Mouse (Mus musculus) neural tube, embryonic 14.5 days (tissue): Measurements from ENCODE around the gene Ercc4. TPM values are rescaled to one million over a fixed set of nuclear protein-coding genes. Genes with fewer than 3 reads are reported as not detected.

Experiments
- ATAC-seq: fragments of 200-750 bp; cut with Nextera tagmentation; 2 replicates; pipeline ENCODE4 v1.8.0; 2017; ENCODE audit warnings: low read depth, mild to moderate bottlenecking, moderate TSS enrichment, moderate library complexity
- H3K27ac ChIP-seq: fragments of 300-500 bp; sonication (generic); 2 replicates; pipeline ENCODE4 v1.5.1; 2014; ENCODE audit warnings: low read depth, mild to moderate bottlenecking, control low read depth, low read length, moderate library complexity, mixed read lengths
- H3K27me3 ChIP-seq: fragments of 300-500 bp; sonication (generic); 2 replicates; pipeline ENCODE4 v1.6.1; 2014; ENCODE audit warnings: low read length; ENCODE audit not compliant: control insufficient read depth, insufficient read depth
- H3K36me3 ChIP-seq: fragments of 300-500 bp; sonication (generic); 2 replicates; pipeline ENCODE4 v1.6.1; 2014; ENCODE audit warnings: low read length, mixed read lengths; ENCODE audit not compliant: control insufficient read depth, insufficient read depth
- H3K4me1 ChIP-seq: fragments of 300-500 bp; sonication (generic); 2 replicates; pipeline ENCODE4 v1.6.1; 2014; ENCODE audit warnings: low read length; ENCODE audit not compliant: control insufficient read depth, insufficient read depth
- H3K4me2 ChIP-seq: fragments of 300-500 bp; sonication (generic); 2 replicates; pipeline ENCODE4 v1.6.1; 2014; ENCODE audit warnings: mild to moderate bottlenecking, low read depth, low read length, control low read depth
- H3K4me3 ChIP-seq: fragments of 300-500 bp; sonication (generic); 2 replicates; pipeline ENCODE4 v1.5.1; 2014; ENCODE audit warnings: low read depth, low read length, control low read depth, mixed read lengths
- H3K9ac ChIP-seq: fragments of 300-500 bp; sonication (generic); replicated peaks from 2 replicates; pipeline ENCODE4 v1.6.1; 2014; ENCODE audit warnings: low read depth, mild to moderate bottlenecking, control low read depth, low read length, mixed read lengths
- H3K9me3 ChIP-seq: fragments of 300-500 bp; sonication (generic); 2 replicates; pipeline ENCODE4 v1.6.1; 2016; ENCODE audit warnings: low read length; ENCODE audit not compliant: control insufficient read depth
- WGBS: fragments of 180-500 bp; shearing (Covaris S2); extraction: QIAGEN DNeasy Blood & Tissue Kit; methylation state at CpG from one replicate; pipeline ENCODE4 v1.1.7; 2014; 5-methylcytosine and 5-hydroxymethylcytosine counted together
- polyA plus RNA-seq: library from polyadenylated mRNA; unstranded; fragments of >200 nt; fragmentation: Nextera tagmentation; extraction: Ambion mirVana; gene quantifications from 2 replicates; pipeline ENCODE4 v1.2.1, GENCODE M21; 2014

The Ercc4 gene
- polyA plus RNA-seq, 1 experiment from 2014 or later = 18.6 TPM

DNA sequence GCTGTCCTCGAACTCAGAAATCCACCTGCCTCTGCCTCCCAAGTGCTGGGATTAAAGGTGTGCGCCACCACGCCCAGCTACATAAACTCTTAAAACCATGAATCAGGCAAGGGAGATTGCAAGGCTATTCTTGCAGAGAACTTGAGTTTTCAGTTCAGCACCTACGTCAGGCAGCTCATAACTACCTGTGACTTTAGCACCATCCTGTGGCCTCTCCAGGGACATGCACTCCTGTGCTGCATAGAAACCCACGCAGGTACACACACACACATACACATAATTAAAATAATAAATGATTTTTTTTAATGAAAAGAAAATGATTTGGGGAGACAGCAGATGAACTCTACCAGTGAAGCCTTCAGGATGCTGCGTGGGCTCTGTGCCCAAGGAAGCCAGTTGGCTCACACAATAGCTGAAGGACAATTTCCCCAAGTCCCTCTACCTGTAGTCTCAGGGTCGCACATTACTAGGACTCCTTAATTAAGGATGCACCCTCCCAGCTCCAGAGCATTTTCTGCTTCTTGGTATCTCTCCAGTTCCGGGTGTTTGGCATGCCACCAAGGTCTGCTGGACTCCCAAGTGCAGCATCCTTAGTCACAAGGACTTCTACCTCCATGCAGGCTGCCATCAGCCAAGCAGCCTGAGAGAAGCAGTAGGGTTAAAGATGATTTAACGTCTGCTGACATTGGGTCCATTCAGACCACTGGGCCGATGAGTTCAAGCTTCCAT, 35.4 kb downstream of the Ercc4 start:
- 96% methylated on average over 10 of the region's 10 CpGs for WGBS
- Histone ChIP-seq H3K4me2 (no peak overlapping the region), H3K9ac (no peak overlapping the region), H3K36me3 (peaks cover 20% of the 10 kb centered on the region), H3K27me3 (no peaks in the 10 kb centered on the region), H3K9me3 (no peaks in the 10 kb centered on the region), H3K27ac (no peak overlapping the region), H3K4me1 (no peaks in the 10 kb centered on the region), H3K4me3 (no peak overlapping the region)
- ATAC-seq = no peak

DNA sequence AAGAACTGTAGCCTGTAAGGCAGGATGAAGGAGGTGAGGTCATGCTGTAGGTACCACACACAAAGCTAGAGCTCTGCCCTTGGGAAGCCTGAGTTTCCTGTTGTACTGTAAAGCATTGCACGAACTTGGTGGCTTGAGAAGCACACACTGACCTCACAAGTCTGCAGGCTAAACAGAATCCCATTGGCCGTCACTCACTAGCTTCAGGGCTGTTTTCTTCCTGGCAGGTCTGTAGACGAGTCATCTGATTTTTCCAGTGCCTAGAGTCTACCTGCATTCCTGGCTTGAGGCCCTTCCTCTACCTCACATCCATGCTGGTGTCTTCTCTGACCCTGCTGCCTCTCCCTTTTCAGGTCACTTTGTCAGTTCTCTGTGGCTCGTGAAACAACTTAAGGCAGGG, 36.7 kb downstream of the Ercc4 start:
- H3K27ac ChIP-seq = no peak overlapping the region
- no peak for ATAC-seq
- H3K9ac ChIP-seq = no peak overlapping the region
- H3K36me3 ChIP-seq = peaks cover 20% of the 10 kb centered on the region
- no peaks in the 10 kb centered on the region for H3K27me3 ChIP-seq
- 91% methylated on average over 4 of the region's 4 CpGs for WGBS
- H3K4me3 ChIP-seq = no peak overlapping the region
- H3K9me3 ChIP-seq = no peaks in the 10 kb centered on the region
- no peaks in the 10 kb centered on the region for H3K4me1 ChIP-seq
- H3K4me2 ChIP-seq = no peak overlapping the region

DNA sequence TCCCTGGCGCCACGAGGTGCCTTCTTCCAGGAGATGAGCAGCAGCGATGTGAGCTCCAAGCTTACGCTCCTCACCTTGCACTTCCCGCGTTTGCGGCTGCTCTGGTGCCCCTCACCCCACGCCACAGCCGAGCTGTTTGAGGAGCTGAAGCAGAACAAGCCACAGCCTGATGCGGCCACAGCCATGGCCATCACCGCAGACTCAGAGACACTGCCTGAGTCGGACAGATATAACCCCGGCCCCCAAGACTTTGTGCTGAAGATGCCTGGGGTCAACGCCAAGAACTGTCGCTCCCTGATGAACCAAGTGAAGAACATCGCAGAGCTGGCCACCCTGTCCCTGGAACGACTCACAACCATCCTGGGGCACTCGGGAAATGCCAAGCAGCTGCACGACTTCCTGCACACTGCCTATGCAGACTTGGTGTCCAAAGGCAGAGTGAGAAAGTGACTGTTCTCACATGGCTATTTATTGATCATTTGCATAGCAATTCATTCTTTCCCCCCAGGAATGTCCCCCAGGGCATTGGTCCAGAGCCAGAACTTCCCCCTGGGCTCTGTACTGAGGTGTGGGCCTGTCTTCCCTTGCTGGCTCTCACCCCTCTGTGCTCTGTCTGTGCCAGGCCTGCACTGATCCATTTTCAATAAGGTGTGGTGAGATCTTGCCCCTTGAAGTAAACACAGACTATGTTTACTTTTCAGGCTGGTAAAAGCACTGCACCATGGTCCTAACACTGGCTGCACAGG, 38.5 kb downstream of the Ercc4 start:
- H3K27ac ChIP-seq = no peak overlapping the region
- peaks cover 20% of the 10 kb centered on the region for H3K36me3 ChIP-seq
- H3K9me3 ChIP-seq = no peaks in the 10 kb centered on the region
- H3K27me3 ChIP-seq = no peaks in the 10 kb centered on the region
- WGBS = 90% methylated on average over 19 of the region's 19 CpGs
- no peak for ATAC-seq
- no peaks in the 10 kb centered on the region for H3K4me1 ChIP-seq
- no peak overlapping the region for H3K4me2 ChIP-seq
- H3K4me3 ChIP-seq = no peak overlapping the region
- no peak overlapping the region for H3K9ac ChIP-seq

DNA sequence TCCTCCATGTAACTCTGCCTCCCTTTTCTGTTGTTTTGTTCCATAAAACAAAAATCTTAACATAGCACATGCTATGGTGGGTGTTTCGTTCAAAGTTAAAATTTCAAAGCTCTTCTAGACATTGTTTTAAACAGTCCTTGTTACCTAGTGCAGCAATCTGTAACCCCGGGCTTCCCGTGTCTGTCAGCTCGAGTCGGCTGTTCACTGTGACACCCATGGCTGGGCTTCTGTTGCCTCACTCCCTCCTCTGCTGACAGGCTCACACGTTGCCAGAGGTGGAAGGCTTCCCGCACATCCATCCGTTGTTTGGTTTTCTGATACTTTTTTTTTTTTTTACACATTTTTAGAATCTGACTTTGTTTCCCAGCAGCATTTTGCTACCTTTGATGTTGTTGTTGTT, 40.5 kb downstream of the Ercc4 start:
- WGBS = 94% methylated on average over 8 of the region's 8 CpGs
- no peak for ATAC-seq
- H3K4me1 ChIP-seq = no peaks in the 10 kb centered on the region
- no peaks in the 10 kb centered on the region for H3K9me3 ChIP-seq
- no peak overlapping the region for H3K4me3 ChIP-seq
- no peak overlapping the region for H3K9ac ChIP-seq
- H3K27me3 ChIP-seq = no peaks in the 10 kb centered on the region
- peaks cover 20% of the 10 kb centered on the region for H3K36me3 ChIP-seq
- no peak overlapping the region for H3K27ac ChIP-seq
- no peak overlapping the region for H3K4me2 ChIP-seq

DNA sequence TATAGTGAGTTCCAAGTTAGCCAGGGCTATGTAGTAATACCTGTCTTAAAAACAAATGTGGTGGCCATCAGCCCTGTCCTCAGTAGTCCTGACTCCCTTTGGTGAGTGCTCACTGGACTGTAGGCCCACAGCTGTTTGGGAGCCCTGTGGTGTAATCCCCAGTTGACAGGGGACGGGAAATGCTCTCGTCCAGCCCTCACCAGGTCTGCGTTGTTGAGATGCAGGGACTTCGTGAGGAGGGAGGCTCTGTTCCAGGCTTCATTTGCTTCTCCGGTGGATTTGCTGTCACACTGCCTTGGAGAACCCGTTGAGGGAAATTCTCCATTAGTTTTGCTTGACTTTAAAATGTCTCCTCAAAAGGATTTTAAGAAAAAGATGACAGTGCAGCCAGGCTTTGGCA, 41.3 kb downstream of the Ercc4 start:
- H3K4me1 ChIP-seq = no peaks in the 10 kb centered on the region

DNA sequence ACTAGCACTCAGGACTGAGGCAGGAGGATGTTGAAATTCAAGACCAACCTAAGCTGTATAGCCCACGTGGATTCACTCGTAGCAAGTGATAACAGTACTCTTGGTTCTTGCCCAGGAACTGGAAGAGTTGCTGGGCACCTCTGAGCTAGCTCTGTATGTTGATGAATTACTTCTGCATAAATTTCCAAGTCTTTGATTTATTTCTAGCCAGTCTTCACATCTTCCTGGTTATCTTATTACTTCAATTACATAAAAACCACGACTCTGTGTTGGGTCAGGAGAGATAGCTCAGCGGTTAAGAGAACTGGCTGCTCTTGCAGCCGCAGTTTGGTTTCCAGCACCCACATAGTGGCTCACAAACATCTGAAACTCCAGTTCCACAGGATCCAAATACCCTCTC, 43.0 kb downstream of the Ercc4 start:
- H3K27me3 ChIP-seq = no peaks in the 10 kb centered on the region
- no peak overlapping the region for H3K27ac ChIP-seq
- no peaks in the 10 kb centered on the region for H3K9me3 ChIP-seq
- H3K9ac ChIP-seq = no peak overlapping the region
- ATAC-seq = no peak
- 93% methylated on average over 5 of the region's 5 CpGs for WGBS
- no peak overlapping the region for H3K4me2 ChIP-seq
- no peak overlapping the region for H3K4me3 ChIP-seq
- H3K4me1 ChIP-seq = no peaks in the 10 kb centered on the region
- H3K36me3 ChIP-seq = peaks cover 12% of the 10 kb centered on the region

More for the DNA sequence above, 41.3 kb downstream of the Ercc4 start:
- ATAC-seq = no peak
- Histone ChIP-seq H3K4me2 (no peak overlapping the region), H3K9me3 (no peaks in the 10 kb centered on the region), H3K4me3 (no peak overlapping the region), H3K27me3 (no peaks in the 10 kb centered on the region), H3K9ac (no peak overlapping the region), H3K27ac (no peak overlapping the region), H3K36me3 (peaks cover 20% of the 10 kb centered on the region)
- WGBS = 94% methylated on average over 6 of the region's 6 CpGs

DNA sequence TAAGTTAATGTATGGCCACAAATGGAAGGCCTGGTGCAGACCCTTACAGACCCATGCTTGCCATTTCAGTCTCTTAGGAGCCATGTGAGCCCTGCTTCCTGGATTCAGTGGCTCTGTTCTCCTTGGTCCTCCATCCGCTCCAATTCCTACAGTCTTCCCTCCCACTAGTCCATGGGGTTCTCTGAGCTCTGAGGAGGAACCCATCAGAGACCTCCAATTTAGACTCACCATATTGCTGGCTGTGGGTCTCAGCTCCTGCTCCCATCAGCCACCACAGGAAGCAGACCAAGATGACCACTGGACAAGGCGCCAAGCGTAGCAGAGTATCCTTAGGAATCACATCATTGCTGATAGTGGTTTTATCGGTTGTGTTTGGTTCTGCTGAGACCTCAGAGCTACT, 43.7 kb downstream of the Ercc4 start:
- Histone ChIP-seq H3K27ac (no peak overlapping the region), H3K9me3 (no peaks in the 10 kb centered on the region), H3K4me1 (no peaks in the 10 kb centered on the region), H3K36me3 (peaks cover 6% of the 10 kb centered on the region; the same call in 1 of the 2 replicates), H3K4me2 (no peak overlapping the region), H3K9ac (no peak overlapping the region), H3K4me3 (no peak overlapping the region), H3K27me3 (no peaks in the 10 kb centered on the region)
- no peak for ATAC-seq
- WGBS = 97% methylated on average over 4 of the region's 4 CpGs

DNA sequence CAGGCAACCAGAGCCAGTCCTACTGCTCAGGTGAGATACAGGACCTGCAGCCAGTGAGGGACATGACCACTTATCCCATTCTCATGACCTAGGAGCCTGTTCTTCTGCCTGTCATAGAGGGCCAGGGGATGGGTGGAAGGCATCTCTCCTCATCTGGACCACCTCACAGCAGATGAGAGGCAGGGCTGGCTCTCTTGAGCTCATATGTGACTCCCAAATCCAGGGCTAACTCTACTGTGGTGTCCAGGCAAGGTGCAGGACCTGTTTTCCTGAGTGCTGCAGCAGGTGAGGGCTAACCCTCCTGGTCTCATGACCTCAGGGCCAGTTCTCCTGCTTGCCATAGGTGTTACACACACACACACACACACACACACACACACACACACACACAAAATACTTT, 44.9 kb downstream of the Ercc4 start:
- Histone ChIP-seq H3K27ac (no peak overlapping the region), H3K27me3 (no peaks in the 10 kb centered on the region), H3K4me3 (no peak overlapping the region), H3K9me3 (no peaks in the 10 kb centered on the region), H3K4me2 (no peak overlapping the region), H3K36me3 (no peaks in the 10 kb centered on the region), H3K9ac (no peak overlapping the region), H3K4me1 (0 out of 2 replicates have a peak, but pooled peaks cover under 1% of the 10 kb centered on the region)
- ATAC-seq = no peak

DNA sequence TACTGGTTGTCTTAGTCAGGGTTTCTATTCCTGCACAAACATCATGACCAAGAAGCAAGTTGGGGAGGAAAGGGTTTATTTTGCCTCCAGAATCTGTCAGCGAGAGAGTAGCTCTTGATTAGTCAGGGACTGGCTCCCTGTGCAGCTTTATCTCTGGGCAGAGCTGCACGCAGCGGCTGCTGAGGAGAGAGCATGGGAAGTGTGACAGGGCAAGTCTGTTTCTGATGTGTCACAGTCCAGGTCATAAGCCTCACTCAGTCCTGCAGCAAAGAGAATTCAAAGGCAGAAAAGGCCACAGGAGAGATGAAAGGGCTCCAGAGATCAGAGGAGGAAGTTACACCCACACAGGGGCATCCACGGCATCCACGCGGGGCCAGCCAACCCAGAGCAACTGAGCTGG, 47.8 kb downstream of the Ercc4 start:
- Histone ChIP-seq H3K9me3 (no peaks in the 10 kb centered on the region), H3K27ac (no peak overlapping the region), H3K4me2 (no peak overlapping the region), H3K9ac (no peak overlapping the region), H3K4me1 (0 out of 2 replicates have a peak, but pooled peaks cover 4% of the 10 kb centered on the region), H3K4me3 (no peak overlapping the region), H3K27me3 (no peaks in the 10 kb centered on the region), H3K36me3 (no peaks in the 10 kb centered on the region)
- WGBS = 44% methylated on average over 6 of the region's 6 CpGs
- no peak for ATAC-seq
